Mouse (Mus musculus) lung, adult 2 months (tissue): ENCODE measurements around the gene Usf2.

Source experiments
- CTCF ChIP-seq: fragments of 200-500 bp; IDR thresholded peaks from 2 replicates; pipeline ENCODE4 v1.5.1; 2011; ENCODE audit warnings: mild to moderate bottlenecking, low read length, control low read depth; ENCODE audit not compliant: insufficient read depth
- POLR2A ChIP-seq: fragments of 200-500 bp; IDR thresholded peaks from 2 replicates; pipeline ENCODE4 v1.6.1; 2011; ENCODE audit warnings: low read depth, mild to moderate bottlenecking, control low read depth, low read length, borderline replicate concordance; ENCODE audit errors: extremely low read depth

DNA sequence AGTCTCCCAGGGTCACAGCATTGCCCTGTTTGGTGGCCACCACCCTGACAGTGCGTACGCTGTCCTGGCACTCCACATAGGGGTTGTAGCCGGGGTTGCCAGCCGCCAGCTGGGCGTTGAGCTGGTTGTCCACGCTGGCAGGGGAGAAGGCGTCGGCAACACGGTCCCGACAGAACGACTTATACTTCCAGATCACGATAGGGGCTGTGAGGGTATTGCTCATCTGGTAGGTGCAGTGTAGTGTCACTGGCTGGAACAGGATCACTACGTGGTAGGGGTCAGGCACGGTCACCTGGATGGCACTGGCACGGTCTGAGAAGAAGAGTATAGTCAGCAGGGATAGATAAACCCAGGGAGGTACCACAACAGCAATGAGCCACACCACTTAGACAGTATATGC is 15.3 kb upstream of the Usf2 start:
- TF ChIP-seq CTCF (no peak), POLR2A (no peak)
